Mouse (Mus musculus) kidney, adult 2 months (tissue): Measurements from ENCODE around the gene Large2.

Source experiments
- CTCF ChIP-seq: fragments of 200-500 bp; conservative IDR thresholded peaks from 2 replicates; pipeline ENCODE4 v1.5.1; 2011; ENCODE audit warnings: low read depth, mild to moderate bottlenecking, control low read depth, low read length, moderate library complexity, mixed read lengths; ENCODE audit not compliant: insufficient read depth, insufficient read length
- POLR2A ChIP-seq: fragments of 200-500 bp; IDR thresholded peaks from one replicate; pipeline ENCODE4 v1.6.1; 2011; ENCODE audit warnings: low read depth, low read length, control low read depth

- TF ChIP-seq POLR2A, result no peak
- TF ChIP-seq CTCF, result no peak
Observed at GRCm38 (mm10) chr2:92397436-92397835, 22.8 kb upstream of the Large2 start.
